In genomic region chr9:90269011-90269681, GRCm38 (mm10) we compare ENCODE assay signal across 8 mouse cellular contexts. TPM values are rescaled to one million over a fixed set of nuclear protein-coding genes. Genes with fewer than 3 reads are reported as not detected.
DNase-seq lines count a peak whose midpoint lies in the region; ATAC-seq and TF ChIP-seq lines count a peak whose summit lies in the region.

No protein-coding gene starts in this region.

- no peak overlapping the region for H3K27ac ChIP-seq in ES-Bruce4 (ENCODE audit: insufficient read depth, low read length)
- H3K27ac ChIP-seq in forebrain, embryonic 11.5 days (ENCODE audit: low read depth, low read length): no peak overlapping the region
- H3K27ac ChIP-seq in heart, postnatal 0 days (ENCODE audit: low read depth): peak overlapping the region; percentile 59
- peak overlapping the region; percentile 47 for H3K27ac ChIP-seq in kidney, postnatal 0 days
- H3K27ac ChIP-seq in lung, embryonic 14.5 days (ENCODE audit: low read depth): peak overlapping the region; percentile 85
- no peak overlapping the region; the same call in 1 of the 2 replicates for H3K27ac ChIP-seq in olfactory bulb, adult 2 months (ENCODE audit: insufficient read depth, low read depth, low read length)

- WGBS in forebrain, embryonic 11.5 days: 42% methylated on average over 7 of the region's 7 CpGs
- 15% methylated on average over 7 of the region's 7 CpGs for WGBS in heart, postnatal 0 days
- WGBS in kidney, postnatal 0 days: 18% methylated on average over 7 of the region's 7 CpGs
- WGBS in lung, embryonic 14.5 days: 8% methylated on average over 7 of the region's 7 CpGs
- WGBS in olfactory bulb, adult 2 months: 18% methylated on average over 7 of the region's 7 CpGs

- H3K4me2 ChIP-seq in forebrain, embryonic 11.5 days (ENCODE audit: low read depth, low read length, severe bottlenecking): peak overlapping the region; percentile 77
- peak overlapping the region; percentile 88 for H3K4me2 ChIP-seq in heart, postnatal 0 days (ENCODE audit: low read depth, low read length)
- H3K4me2 ChIP-seq in kidney, postnatal 0 days (ENCODE audit: low read length): peak overlapping the region; percentile 93
- H3K4me2 ChIP-seq in lung, embryonic 14.5 days: peak overlapping the region; percentile 90

- no peak for TF ChIP-seq EP300 in ES-Bruce4 (IDR thresholded peaks at IDR 0.05; ENCODE audit: insufficient read depth, low read depth, low read length)
- TF ChIP-seq EP300 in heart, postnatal 0 days (IDR thresholded peaks at IDR 0.05; ENCODE audit: low read depth): no peak

- no peaks in the 10 kb centered on the region for H3K36me3 ChIP-seq in ES-Bruce4 (ENCODE audit: control insufficient read depth, insufficient read depth, low read length, poor library complexity, severe bottlenecking)
- H3K36me3 ChIP-seq in forebrain, embryonic 11.5 days (ENCODE audit: control insufficient read depth, insufficient read depth, low read length): no peaks in the 10 kb centered on the region
- H3K36me3 ChIP-seq in heart, postnatal 0 days (replicated peaks; ENCODE audit: control insufficient read depth, insufficient read depth, low read length): no peaks in the 10 kb centered on the region
- no peaks in the 10 kb centered on the region for H3K36me3 ChIP-seq in kidney, postnatal 0 days (ENCODE audit: insufficient read depth, low read length)
- peaks cover 2% of the 10 kb centered on the region; the same call in 1 of the 2 replicates for H3K36me3 ChIP-seq in lung, embryonic 14.5 days (ENCODE audit: insufficient read depth)

- TF ChIP-seq POLR2A in ES-Bruce4 (IDR thresholded peaks at IDR 0.05; ENCODE audit: insufficient read depth, low read length): no peak
- no peak for TF ChIP-seq POLR2A in olfactory bulb, adult 2 months (IDR thresholded peaks at IDR 0.05; ENCODE audit: insufficient read depth, low read depth, low read length)

- H3K4me3 ChIP-seq in ES-Bruce4 (ENCODE audit: low read depth, low read length): no peak overlapping the region
- peak overlapping the region; percentile 75 for H3K4me3 ChIP-seq in forebrain, embryonic 11.5 days (ENCODE audit: low read depth, low read length)
- H3K4me3 ChIP-seq in heart, postnatal 0 days (ENCODE audit: low read depth, low read length): peak overlapping the region; percentile 88
- H3K4me3 ChIP-seq in kidney, postnatal 0 days (replicated peaks; ENCODE audit: low read depth, low read length): peak overlapping the region; percentile 85
- peak overlapping the region; percentile 87 for H3K4me3 ChIP-seq in lung, embryonic 14.5 days (ENCODE audit: low read depth, low read length)
- H3K4me3 ChIP-seq in olfactory bulb, adult 2 months (ENCODE audit: insufficient read depth, low read depth, low read length): peak overlapping the region; percentile 91

- no peaks in the 10 kb centered on the region for H3K27me3 ChIP-seq in ES-Bruce4 (ENCODE audit: control insufficient read depth, insufficient read depth, low read length, poor library complexity, severe bottlenecking)
- no peaks in the 10 kb centered on the region for H3K27me3 ChIP-seq in forebrain, embryonic 11.5 days (ENCODE audit: control insufficient read depth, insufficient read depth, low read length)
- no peaks in the 10 kb centered on the region for H3K27me3 ChIP-seq in heart, postnatal 0 days (ENCODE audit: control insufficient read depth, insufficient read depth, low read length)
- no peaks in the 10 kb centered on the region for H3K27me3 ChIP-seq in kidney, postnatal 0 days (ENCODE audit: insufficient read depth, low read length)
- no peaks in the 10 kb centered on the region for H3K27me3 ChIP-seq in lung, embryonic 14.5 days (ENCODE audit: insufficient read depth, low read length)

- H3K9me3 ChIP-seq in ES-Bruce4 (replicated peaks; ENCODE audit: control insufficient read depth, insufficient read depth, low read length, poor library complexity, severe bottlenecking): no peaks in the 10 kb centered on the region
- H3K9me3 ChIP-seq in forebrain, embryonic 11.5 days (ENCODE audit: control insufficient read depth, low read length): no peaks in the 10 kb centered on the region
- no peaks in the 10 kb centered on the region for H3K9me3 ChIP-seq in heart, postnatal 0 days (replicated peaks; ENCODE audit: control insufficient read depth, low read length)
- H3K9me3 ChIP-seq in kidney, postnatal 0 days (replicated peaks; ENCODE audit: low read length): no peaks in the 10 kb centered on the region
- no peaks in the 10 kb centered on the region for H3K9me3 ChIP-seq in lung, embryonic 14.5 days (ENCODE audit: low read depth, low read length)

- H3K4me1 ChIP-seq in ES-Bruce4 (ENCODE audit: control insufficient read depth, insufficient read depth, low read length): no peaks in the 10 kb centered on the region
- peaks cover 4% of the 10 kb centered on the region; the same call in 1 of the 2 replicates for H3K4me1 ChIP-seq in forebrain, embryonic 11.5 days (replicated peaks; ENCODE audit: control insufficient read depth, insufficient read depth, low read length)
- H3K4me1 ChIP-seq in heart, postnatal 0 days (ENCODE audit: control insufficient read depth, insufficient read depth): 0 out of 2 replicates have a peak, but pooled peaks cover 12% of the 10 kb centered on the region
- H3K4me1 ChIP-seq in kidney, postnatal 0 days (replicated peaks; ENCODE audit: insufficient read depth, low read length): peaks cover 10% of the 10 kb centered on the region
- H3K4me1 ChIP-seq in lung, embryonic 14.5 days (ENCODE audit: insufficient read depth): peaks cover 4% of the 10 kb centered on the region; the same call in 1 of the 2 replicates
- peaks cover 8% of the 10 kb centered on the region for H3K4me1 ChIP-seq in olfactory bulb, adult 2 months (ENCODE audit: control insufficient read depth, insufficient read depth, low read length)

- no peak for TF ChIP-seq CTCF in ES-Bruce4 (IDR thresholded peaks at IDR 0.05; ENCODE audit: low read depth, low read length)
- no peak for TF ChIP-seq CTCF in heart, postnatal 0 days (IDR thresholded peaks at IDR 0.05; ENCODE audit: low read depth)
- no peak for TF ChIP-seq CTCF in kidney, postnatal 0 days (IDR thresholded peaks at IDR 0.05; ENCODE audit: low read depth)
- TF ChIP-seq CTCF in lung, embryonic 14.5 days (IDR thresholded peaks at IDR 0.05; ENCODE audit: low read depth): no peak
- no peak for TF ChIP-seq CTCF in olfactory bulb, adult 2 months (IDR thresholded peaks at IDR 0.05; ENCODE audit: insufficient read depth, low read depth, low read length)

- H3K9ac ChIP-seq in ES-Bruce4 (ENCODE audit: low read depth, poor library complexity, severe bottlenecking): peak overlapping the region; percentile 77
- peak overlapping the region; percentile 79; the same call in 1 of the 2 replicates for H3K9ac ChIP-seq in forebrain, embryonic 11.5 days (ENCODE audit: low read length)
- H3K9ac ChIP-seq in heart, postnatal 0 days (replicated peaks; ENCODE audit: low read depth, low read length): peak overlapping the region; percentile 73; the same call in 1 of the 2 replicates
- peak overlapping the region; percentile 79 for H3K9ac ChIP-seq in kidney, postnatal 0 days (ENCODE audit: low read depth, low read length)
- peak overlapping the region; percentile 82 for H3K9ac ChIP-seq in lung, embryonic 14.5 days

- ATAC-seq in forebrain, embryonic 11.5 days (replicated peaks; ENCODE audit: low FRiP score): no peak
- peak; percentile 59 for ATAC-seq in heart, postnatal 0 days (ENCODE audit: insufficient read depth, low read depth)
- peak; percentile 67; the same call in 1 of the 2 replicates for ATAC-seq in kidney, postnatal 0 days (replicated peaks; ENCODE audit: low FRiP score, low read depth)
- ATAC-seq in lung, embryonic 14.5 days (ENCODE audit: insufficient read depth): peak; percentile 87

- peak; percentile 81 for DNase-seq in adrenal gland, postnatal 36 days
- DNase-seq in forebrain, embryonic 11.5 days (ENCODE audit: low spot score): no peak
- DNase-seq in heart, postnatal 0 days (ENCODE audit: low spot score): peak; percentile 44
- peak; percentile 82 for DNase-seq in kidney, postnatal 0 days (ENCODE audit: low spot score)
- DNase-seq in lung, embryonic 14.5 days: peak; percentile 90
- no peak for DNase-seq in spleen, postnatal 14 days (ENCODE audit: low spot score in 2 of 2)

RNA-seq across cellular contexts. Expression of gene Tbc1d2b, which starts 1.5 kb away (rescaled TPM):
- polyA plus RNA-seq in ES-Bruce4 (2011; ENCODE audit: insufficient read depth, insufficient read length, low read depth, missing spikeins): 8.5 and 11.9 TPM in 2 replicates
- 10 to 100 TPM; 36.0 to 41.1 TPM for total RNA-seq in adrenal gland, postnatal 36 days (2021)
- polyA plus RNA-seq in forebrain, embryonic 11.5 days (2014; fragmentation: Nextera tagmentation; extraction: Ambion mirVana): 11.6 TPM in 2 replicates
- total RNA-seq in heart, postnatal 0 days (2014; rRNA removed; ENCODE audit: low replicate concordance): 11.6 and 24.7 TPM in 2 replicates
- polyA plus RNA-seq in heart, postnatal 0 days (2015; fragmentation: Nextera tagmentation; extraction: Ambion mirVana): 2.9 and 3.2 TPM in 2 replicates
- polyA plus RNA-seq in kidney, postnatal 0 days (2015; fragmentation: Nextera tagmentation; extraction: Ambion mirVana): 8.2 and 8.4 TPM in 2 replicates
- 29.9 and 30.7 TPM in 2 replicates for polyA plus RNA-seq in lung, embryonic 14.5 days (2014; fragmentation: Nextera tagmentation; extraction: Ambion mirVana)
- polyA plus RNA-seq in olfactory bulb, adult 2 months (2012; ENCODE audit: insufficient read depth, insufficient read length, low replicate concordance, missing spikeins): not detected in 2 replicates

Comparison
In these comparisons a context has a peak if more than half of its experiments do, and no peak if none do; other contexts are left out.
1. H3K27ac ChIP-seq: peak in heart, postnatal 0 days (single experiment), kidney, postnatal 0 days (single experiment) and lung, embryonic 14.5 days (single experiment); none in ES-Bruce4 (single experiment), forebrain, embryonic 11.5 days (single experiment) and olfactory bulb, adult 2 months (single experiment).
2. DNase-seq: peak in adrenal gland, postnatal 36 days (2 of 2), heart, postnatal 0 days (single experiment), kidney, postnatal 0 days (single experiment) and lung, embryonic 14.5 days (single experiment); none in forebrain, embryonic 11.5 days (single experiment) and spleen, postnatal 14 days (0 of 2).
3. Peak in every context shown above with its lines, with median percentiles within 50 percentile points of each other: H3K9ac ChIP-seq and H3K4me2 ChIP-seq.